Mouse (Mus musculus) fibroblast of lung, adult 2 months (primary cell): ENCODE results near the gene Rbfox3.
A peak's percentile ranks its signal among the peaks of the same experiment; 100 is the strongest.

Source experiments
- DNase-seq: peaks from one replicate; pipeline ENCODE4 v3.0.0-alpha.2; 2011; ENCODE audit warnings: low read depth

The Rbfox3 gene

DNA sequence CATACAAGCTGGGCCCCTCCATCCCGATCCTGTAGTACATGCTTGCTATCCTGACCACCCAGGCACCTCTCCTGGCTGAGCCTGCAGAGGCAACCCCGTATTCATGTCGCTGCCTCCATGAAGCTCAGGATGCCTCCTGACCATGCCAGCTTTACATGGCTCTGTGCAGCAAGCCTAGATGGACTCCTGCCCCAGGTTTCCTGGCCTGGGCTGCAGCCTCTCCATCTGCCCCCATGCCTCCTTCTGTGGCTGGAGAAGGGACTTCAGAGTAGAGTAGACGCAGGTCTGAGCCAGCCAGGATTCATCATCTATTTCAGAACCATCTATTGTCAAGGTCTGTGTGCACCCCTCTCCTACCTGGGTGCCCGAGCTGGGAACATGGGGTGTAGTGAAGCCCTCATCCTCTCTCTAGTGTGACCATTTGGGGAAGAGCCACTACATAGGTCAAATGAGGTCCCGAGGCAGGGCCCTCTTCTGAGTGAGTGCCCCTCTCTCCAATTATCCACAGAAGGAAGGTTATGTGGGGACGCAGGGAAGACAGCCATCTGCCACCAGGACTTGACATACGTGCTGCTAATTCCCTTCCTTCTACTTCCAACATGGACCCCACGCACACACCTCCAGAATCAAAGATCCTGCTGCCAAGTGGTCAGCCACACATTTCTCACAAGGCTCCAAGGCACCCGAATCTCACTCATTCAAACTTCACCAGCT is 153.0 kb downstream of the Rbfox3 start:
- DNase-seq, result no peak

DNA sequence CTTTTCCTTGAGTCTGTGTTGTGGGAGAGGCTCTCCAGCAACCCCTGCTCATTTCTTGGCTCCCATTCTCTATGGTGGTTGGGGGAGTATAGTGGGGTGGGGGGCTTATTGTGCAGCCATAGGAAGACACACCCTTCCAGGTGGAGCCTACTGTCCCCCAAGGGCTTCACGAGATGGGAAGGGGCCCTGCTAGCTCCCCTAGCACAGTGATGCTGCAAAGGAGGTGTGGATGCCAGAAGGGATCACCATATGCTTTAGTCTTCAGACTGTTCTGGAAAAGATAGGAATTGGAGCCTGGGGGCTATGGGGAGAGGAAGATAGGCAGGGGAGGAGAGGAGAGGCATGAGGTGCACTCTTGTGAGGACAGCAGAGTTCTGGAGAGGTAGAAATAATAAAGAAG is 153.9 kb downstream of the Rbfox3 start:
- no peak for DNase-seq

DNA sequence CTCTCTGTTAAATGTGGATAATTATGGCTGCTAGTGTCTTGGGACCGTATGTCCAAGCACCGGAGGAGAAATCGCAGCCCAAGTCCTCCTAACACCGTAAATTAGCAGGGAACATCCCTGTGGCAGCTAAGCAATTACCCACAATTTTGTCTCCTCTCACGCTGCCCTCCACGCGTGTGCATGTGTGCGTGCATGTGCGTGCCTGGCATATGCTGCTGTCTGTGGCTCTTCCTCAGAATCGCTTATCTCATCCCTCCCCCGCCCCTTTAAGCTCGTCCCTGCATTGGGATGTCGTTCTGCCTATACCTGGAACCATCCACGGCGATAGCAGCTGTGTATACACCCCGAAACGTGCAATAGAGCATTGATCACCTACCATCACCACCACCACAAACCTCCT is 156.4 kb downstream of the Rbfox3 start:
- DNase-seq, result no peak

DNA sequence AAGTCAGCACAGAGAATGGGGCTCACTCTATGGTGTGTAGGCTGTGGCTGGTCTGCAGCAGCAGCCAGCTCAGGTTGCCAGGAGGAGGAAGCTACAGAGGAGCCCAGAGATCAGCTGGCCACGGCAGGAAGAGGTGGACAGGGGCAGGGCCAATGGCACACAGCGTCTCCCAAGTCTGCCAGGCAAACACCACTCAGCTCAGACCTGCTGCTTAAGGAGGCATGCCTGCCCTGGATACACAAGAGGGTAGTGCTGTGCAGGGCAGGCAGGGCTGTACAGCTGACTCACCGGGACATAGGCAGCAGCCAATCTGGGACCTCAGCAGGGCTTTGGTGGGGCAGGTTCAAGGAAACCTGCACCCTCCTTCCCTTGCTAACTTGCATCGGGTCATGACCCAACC is 156.9 kb downstream of the Rbfox3 start:
- DNase-seq, result no peak

DNA sequence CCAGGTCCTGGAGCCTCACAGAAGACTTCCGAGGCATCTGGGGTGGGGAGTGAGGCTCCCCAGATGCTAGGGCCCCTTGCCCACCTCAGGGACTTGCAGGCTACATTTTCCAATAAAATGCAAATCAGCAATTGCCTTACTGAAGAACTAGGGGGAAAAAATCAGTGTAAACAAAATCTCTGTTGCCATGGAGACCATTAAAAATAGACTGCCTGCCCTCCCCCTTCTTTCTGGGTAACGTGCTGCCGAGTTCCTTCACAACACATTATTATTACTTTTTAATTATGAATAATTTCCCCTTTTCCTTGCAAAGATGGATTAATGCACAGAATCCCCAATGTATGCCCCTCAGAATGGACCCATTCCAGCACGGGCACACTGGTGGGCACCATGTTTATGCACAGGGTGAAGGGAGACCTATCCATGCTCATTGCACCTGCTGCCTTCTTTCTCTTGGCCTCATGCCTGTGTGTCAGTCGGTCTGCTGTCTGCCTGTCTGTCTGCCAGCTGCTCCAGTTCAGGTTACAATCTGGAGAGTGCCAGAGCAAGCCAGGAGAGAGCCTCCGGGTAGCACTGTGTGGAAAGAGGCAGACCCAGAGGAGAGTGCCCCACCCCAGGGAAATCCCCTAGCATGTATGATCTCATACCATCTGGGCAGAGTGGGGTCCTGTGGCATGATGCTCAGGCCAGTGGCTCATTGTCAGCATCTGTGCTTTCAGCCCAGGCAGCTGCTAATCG is 159.3 kb downstream of the Rbfox3 start:
- no peak for DNase-seq

DNA sequence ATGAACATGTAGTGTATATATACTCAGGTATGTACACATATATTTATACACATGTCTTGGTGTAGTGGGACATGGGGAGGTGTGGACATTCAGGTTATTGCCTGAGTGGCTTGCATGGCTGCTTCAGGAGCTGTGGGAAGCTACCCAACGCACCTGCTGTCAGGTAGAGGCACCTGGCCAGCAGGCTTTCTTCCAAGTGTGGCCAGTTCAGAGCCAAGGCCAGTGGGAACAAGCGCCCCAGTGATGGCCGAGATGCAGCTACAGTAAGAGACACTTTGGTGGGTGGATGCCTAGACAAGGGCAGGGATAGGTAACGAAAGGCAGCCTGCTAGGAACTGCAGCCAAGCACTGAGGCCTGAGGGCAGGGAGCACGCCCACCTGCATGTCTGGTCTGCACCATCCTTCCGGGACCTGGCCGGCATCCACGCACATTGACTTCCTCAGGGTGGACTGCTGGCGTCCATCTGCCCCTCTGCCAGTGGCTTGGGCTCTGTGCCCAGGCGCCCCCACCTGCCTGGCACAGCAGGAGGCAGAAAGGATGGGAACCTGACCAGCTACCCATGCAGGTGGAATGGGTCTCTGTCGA is 160.6 kb downstream of the Rbfox3 start:
- DNase-seq, result no peak

DNA sequence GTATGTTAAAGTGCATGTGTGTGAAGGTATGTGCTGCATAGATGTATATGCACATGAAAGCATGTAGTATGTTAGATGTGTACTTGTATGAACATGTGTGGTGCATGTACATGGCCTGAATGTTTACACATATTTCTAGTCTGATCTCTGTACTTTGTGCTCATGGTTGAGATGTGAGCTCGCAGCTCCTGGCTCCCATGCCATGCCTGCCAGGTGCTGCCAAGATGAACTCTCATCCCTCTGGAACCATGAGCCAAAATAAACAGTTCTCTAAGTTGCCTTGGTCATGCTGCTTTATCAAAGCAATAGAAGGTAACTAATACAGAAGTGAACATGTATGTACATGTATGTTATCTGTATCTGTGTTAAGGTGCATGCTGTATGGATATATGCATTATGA is 161.9 kb downstream of the Rbfox3 start:
- DNase-seq, result no peak

DNA sequence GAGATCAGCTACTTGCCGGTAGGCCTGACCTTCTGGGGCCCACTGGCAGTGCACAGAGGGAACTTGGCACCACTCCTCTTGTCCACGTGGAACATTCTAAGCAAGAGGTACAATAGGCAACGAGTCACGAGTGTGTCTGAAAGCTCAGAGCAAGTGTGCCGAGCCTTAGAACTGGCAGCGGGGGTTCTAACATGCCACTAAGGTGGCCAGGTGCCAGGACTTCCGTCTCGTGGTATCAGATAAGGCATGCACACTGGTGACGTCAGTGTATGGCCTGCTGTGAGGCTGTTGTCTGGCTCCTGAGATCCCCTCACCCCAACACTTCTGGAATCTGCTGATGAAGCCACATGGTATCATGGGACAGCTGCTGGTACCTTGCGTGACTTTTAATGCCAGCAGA is 162.8 kb downstream of the Rbfox3 start:
- DNase-seq, result no peak

DNA sequence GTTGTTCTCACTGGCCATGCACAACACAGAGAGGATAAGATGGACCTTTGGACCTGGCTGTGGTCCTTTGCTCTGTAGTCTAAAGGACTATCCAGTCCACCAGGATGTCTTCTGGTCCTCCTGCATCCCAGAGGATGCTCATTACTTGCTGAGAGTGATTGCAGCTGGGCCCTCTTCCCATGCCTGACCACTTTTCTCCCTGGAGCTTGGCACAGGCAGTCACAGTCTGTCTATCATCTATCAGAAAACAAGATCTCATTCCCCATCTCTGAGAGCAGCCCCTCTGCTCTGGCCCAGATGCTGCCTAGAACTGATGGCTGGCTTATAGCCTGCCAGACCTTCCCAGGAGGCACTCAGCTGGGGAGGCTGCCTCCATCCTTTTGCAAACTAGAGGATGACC is 166.1 kb downstream of the Rbfox3 start:
- DNase-seq, result no peak

DNA sequence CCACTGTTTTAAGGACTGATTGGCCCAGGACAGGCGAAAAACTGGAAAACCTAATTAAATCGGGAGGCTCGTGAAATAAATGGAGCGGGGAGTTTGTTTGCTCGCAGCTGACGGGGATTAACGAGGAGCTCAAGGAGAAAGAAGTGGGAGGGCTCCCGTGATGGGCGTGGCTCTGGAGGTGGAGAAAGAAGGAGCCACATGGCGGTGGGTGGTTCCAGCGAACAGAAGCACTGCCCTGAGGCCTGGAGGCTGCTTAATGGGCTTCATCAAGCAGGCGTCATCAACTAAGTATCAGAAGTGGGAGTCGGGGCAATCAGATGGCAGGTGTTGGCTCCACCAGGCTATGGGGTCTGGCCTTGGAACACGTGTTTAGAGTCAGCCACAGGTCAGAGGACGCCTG is 166.6 kb downstream of the Rbfox3 start:
- DNase-seq, result no peak

DNA sequence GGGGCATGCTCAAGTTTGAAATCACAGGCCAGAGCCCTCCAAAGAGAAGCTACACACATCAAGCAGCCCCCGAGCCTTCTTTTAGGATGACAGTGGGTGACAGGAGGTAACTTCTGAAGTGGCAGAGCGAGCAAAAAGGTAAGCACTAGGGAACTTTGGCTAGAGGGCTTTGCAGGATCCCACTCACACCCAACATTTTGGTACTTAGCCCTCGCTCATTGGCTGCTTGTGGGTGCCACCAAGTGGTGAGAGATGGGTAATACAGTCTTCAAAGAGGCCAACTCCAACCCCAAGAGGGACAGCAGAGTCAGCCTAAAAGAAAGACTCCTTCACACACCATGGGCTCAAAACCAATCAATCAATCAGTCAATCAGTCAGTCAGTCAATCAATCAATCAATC is 168.6 kb downstream of the Rbfox3 start:
- no peak for DNase-seq

DNA sequence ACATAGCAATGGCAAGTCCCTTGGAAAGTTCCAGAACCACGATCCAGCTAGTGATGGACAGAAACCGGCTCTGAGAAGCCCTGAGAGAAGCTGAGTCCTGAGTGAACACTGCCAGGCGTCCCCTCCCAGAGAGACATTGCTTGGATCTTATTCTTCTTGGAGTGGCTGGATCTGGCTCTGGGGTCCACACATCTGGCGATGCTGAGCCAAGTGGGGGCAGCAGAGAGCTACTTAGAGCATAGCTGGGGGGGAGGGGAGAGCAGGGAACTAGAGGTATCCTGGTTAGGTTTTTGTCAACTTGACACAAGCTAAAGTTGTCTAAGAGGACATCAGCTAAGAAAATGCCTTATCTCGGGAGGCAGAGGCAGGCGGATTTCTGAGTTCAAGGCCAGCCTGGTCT is 170.1 kb downstream of the Rbfox3 start:
- no peak for DNase-seq

DNA sequence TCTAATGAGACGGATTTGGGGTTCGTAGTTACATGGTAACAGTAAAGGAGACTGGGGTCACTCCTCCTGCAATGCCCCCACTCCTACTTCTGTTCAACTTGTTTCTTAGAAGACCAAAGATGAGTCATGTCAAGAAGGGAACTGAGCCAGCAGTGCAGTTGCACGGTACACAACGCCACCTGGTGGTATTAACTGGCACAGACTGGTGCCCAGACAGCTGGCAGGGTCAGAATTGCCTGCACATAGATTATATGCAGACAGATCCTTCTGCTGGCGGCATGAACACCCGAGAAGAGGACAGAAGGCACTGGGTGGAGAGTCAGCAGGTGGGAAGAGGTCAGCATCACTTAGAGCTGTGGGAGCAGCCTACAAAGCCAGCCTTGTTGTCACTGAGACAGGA is 171.4 kb downstream of the Rbfox3 start:
- peak; percentile 11 for DNase-seq

DNA sequence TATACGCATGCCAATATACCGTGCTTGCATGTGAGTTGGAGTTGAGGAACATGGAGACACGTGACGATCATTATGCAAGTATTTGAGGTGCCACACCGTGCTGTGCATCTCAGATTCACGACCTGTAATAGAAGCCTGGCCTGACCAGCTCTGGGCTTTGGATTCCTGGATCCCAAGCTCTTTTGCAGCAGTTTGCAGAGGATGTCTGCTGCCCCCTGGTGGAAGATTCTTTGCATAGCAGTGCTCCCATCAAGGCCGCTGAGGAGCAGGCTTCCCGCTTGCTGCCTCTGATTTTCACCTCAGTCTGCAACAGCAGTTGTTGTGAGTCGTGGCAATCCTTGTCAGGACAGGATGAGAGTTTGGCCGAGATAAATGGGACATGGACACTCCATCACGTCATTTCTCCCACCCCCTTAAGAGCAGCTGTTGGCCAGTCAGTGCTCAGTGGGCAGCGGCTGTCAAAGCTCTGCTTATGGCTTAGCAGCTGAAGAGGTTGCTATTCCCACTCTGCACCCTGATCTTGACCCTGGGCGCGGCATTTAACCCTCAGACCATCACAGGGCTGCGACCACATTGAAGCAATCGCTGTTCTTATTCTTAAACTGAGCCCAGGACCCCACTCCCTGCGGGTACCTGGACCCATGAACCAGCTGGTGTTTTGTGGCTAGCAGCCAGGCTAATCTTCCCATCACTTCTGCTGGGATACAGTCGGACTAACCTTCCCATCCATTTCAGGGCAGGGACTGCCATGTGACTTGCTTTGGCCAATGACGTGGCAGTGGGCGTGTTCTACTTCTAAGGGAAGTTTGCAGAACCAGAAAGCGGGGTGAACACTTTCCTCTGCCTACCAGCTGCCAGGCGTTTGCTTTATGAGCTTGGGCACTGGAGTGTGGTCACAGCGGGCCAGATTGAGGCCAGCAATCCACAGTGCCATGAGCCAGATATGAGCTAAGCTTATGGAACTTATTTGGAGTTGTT is 172.3 kb downstream of the Rbfox3 start:
- DNase-seq, result peak; percentile 17

DNA sequence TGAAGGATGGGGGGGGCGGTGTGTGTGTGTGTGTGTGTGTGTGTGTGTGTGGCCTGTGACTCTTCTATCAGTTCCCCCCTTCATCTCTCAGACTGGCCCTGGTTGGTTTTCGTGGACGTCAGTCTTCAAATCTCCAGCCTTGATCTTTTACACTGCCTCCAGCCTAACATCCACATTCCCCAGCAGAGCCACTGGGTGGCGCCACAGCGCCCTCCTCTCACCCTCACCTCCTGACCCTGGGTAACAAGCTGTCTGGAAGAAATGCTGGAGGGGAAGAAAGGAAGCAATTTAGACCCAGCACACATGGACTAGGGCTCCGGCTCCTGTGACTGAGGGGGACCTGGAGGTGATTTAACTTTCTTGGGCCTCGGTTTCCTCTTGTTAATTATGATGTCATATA is 173.1 kb downstream of the Rbfox3 start:
- DNase-seq, result no peak

DNA sequence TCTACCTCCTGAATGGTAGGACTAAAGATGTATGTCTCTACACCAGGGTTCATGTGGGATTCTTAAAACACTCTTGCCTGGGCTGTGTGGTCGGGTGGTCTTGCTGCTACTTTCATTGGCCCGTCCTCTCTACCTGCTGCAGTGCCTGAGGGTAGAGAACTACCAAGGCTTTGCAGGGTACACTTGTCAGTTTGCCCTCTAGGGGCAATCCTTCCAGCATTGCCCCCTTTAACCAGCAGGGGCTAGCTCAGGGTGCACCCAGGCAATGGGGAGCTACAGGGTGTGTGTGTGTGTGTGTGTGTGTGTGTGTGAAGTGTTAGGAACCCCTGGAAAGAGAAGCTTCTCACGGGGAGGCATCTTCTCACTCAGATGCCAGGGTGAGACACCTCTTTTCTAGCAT is 173.6 kb downstream of the Rbfox3 start:
- no peak for DNase-seq

DNA sequence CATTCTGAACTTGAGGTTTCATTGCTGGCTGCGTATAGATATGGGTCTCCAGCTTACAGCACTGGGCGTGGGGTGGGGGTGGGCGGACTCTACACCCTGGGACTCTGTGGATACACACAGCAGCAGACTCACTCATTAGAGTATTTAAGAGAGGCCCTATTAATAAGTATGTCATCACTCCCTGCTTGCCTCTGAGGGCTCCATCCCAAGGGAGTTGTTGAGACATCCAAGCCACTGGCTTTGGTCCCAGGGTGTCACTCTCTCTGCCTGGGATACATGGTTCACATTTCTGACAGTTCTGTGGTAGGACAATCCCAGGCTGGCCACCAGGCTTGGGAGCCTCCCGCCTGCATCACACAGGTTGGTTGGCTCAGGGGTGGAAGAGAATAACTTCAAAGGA is 174.4 kb downstream of the Rbfox3 start:
- DNase-seq, result no peak

DNA sequence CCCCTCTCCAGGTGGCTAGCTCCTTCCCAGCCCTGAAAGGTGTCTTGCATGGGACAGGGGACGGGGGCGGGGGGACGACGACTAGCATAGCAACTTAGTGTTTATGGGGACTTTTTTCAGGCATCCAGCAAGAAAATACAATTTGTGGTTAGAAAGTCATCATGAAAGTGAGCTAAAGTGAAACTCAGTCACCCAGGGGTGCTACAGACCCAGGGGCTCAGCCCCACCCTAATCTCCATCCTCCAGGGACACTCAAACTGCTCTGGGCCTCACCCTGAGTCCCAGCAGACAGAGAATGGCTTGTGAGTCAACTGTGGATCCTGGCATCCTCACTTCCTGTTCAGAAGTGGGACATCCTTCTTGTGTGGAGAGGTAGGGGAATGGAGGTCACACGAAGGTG is 179.7 kb downstream of the Rbfox3 start:
- no peak for DNase-seq

DNA sequence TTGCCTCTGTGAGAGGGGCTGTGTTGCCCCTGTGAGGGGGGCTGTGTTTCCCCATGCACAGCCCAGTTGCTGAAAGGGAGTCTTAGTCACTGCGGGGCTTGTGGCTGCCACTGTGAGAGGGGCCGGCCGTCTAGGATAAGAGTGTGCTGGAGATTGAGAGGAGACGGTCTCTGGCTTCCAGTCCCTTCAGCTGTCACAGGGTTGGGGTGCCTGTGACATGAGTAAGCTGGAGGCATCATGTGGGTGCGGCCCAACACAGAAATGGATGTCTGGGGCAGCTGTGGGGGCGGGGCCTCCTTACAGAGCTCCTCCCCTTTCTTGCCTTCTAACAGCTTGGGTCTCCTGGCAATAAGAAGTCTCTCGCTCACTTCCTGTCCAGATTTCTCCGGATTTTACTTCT is 182.0 kb downstream of the Rbfox3 start:
- DNase-seq, result no peak

DNA sequence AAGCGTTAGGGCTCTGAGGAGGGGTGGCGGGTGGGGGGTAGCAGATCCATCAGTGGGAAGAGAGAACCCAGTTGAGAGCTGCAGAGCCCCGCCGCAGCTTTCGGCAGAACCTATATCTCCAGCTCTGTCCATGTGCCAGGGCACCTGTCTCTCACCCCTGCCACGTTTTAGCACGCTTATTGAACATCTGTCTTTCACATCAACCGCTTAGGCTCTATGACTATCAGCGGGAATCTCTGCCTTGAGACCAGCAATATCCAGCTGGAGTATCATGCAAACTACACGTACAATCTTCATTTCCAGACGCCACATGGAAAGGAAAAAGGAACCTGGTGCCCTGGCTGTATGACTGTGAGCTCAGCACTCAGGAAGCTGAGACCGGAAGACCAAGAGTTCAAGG is 182.6 kb downstream of the Rbfox3 start:
- DNase-seq, result no peak

DNA sequence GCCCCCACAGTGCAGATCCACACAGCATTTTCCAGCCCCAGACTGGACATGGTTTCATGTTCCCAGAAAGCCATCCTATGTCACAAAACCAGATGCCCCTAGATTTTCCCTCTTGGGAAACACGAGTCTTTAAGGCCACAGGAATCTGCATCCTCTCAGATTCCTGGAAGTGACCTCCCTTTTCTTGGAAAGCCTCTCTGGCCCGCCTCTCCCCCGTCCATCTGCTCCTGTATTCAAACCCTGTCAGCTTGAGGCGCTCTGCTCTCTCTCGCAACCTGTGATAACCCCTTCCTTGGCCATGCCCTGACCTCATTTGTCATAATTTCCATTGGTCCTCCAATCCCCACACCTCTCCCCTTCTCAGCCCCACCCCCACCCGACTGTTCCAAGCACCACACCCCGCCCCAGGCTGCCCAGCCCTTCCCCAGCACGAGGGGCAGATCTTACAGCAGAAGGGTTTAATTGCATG is 183.3 kb downstream of the Rbfox3 start:
- no peak for DNase-seq

DNA sequence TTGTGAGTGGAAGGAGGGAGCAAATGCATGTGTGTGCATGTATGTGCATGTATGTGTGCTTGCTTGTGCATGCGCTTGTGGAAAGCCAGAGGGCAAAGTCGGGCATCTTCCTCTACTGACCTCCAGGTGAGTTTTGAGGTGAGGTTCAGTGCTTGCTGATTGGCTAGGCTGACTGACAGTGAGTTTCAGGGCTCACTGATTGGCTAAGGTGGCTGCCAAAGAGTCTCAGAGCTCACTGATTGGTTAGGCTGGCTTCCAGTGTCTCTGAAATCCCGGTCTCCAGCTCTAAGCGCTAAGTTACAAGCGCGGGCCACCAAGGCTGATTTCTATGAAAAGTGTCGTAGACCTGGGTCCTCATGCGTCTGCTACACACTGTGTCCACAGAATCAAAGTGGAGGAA is 185.0 kb downstream of the Rbfox3 start:
- no peak for DNase-seq
